Mouse (Mus musculus): ENCODE results near the gene AA467197.

- TF ChIP-seq POLR2A (IDR thresholded peaks at IDR 0.05; ENCODE audit: borderline replicate concordance, control insufficient read depth, low read depth, low read length) (no peak), CTCF (IDR thresholded peaks at IDR 0.05; ENCODE audit: control insufficient read depth, insufficient read depth, low read length) (peak; percentile 41)
Measured at GRCm38 (mm10) chr2:122667856-122668255, 31.1 kb downstream of the AA467197 start.

Data from bone marrow, adult 2 months (tissue).